Mouse (Mus musculus) heart, adult 2 months (tissue): ENCODE data around the gene Phactr1.

ENCODE experiments used
- CTCF ChIP-seq: fragments of 200-600 bp; IDR thresholded peaks from 2 replicates; pipeline ENCODE4 v1.8.1; 2022; ENCODE audit warnings: antibody characterized with exemption, mild to moderate bottlenecking, moderate library complexity
- POLR2A ChIP-seq: fragments of 200-500 bp; IDR thresholded peaks from 2 replicates; pipeline ENCODE4 v1.6.1; 2011; ENCODE audit warnings: mild to moderate bottlenecking, low read depth, low read length, control low read depth; ENCODE audit not compliant: insufficient read depth

GRCm38 (mm10) chr13:43077485-43077884, 397.1 kb downstream of the Phactr1 start:
- TF ChIP-seq CTCF: no peak
- TF ChIP-seq POLR2A: no peak
